Mouse (Mus musculus): ENCODE measurements around the gene Rc3h1.

DNA sequence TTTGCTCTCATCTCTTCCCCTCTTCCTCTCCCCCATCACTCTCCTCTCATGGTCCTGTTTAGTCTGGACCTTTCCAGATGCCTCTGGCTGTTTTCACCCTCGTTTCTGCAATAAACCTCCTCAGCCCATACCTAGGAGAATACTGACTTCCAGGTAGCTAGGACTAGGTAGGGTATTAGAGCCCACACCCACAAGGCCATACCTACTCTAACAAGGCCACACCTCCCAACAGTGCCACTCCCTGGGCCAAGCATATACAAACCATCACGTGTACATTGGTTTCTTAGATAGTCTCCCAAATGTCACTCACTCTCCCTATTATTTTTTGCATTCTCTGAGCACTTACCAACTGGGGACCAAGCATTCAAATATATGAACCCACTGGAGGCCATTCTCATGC lies 21.2 kb upstream of the Rc3h1 start:
- TF ChIP-seq CTCF (IDR thresholded peaks at IDR 0.05; ENCODE audit: borderline replicate concordance, insufficient read depth, low read length) (no peak), POLR2A (IDR thresholded peaks at IDR 0.05; ENCODE audit: low read depth, low read length) (no peak)

Data from embryonic fibroblast, embryonic 13.5 days (primary cell).